ENCODE assay signal across 25 mouse cellular contexts in genomic region chr13:46801196-46801595, GRCm38 (mm10).
A peak's percentile ranks its signal among the peaks of the same experiment; 100 is the strongest.
DNase-seq lines count a peak whose midpoint lies in the region; ATAC-seq lines count a peak whose summit lies in the region.
"Had no signal": no experiment of that assay in that cellular context is flagged by ENCODE, and none has a peak within 500 bp of the region (broad histone marks: within the 10 kb centered on the region; RNA-seq: fewer than 3 reads in every experiment).

No protein-coding gene starts in this region.

- H3K4me1 ChIP-seq in forebrain, embryonic 11.5 days (replicated peaks; ENCODE audit: control insufficient read depth, insufficient read depth, low read length) = no peaks in the 10 kb centered on the region
- H3K4me1 ChIP-seq in forebrain, embryonic 15.5 days = no peaks in the 10 kb centered on the region
- H3K4me1 ChIP-seq: forebrain, embryonic 10.5 days; hindbrain, embryonic 12.5 days; hindbrain, embryonic 15.5 days had no signal

- DNase-seq in forebrain, embryonic 11.5 days (ENCODE audit: low spot score) = peak; percentile 42
- DNase-seq in brain, adult 2 months (ENCODE audit: low read depth, low spot score) = peak; percentile 26
- DNase-seq in gastrocnemius, postnatal 10 days = peak; percentile 17
- DNase-seq in gastrocnemius, postnatal 36 days = peak; percentile 18 to 28
- no peak for DNase-seq in adrenal gland, postnatal 4 days (ENCODE audit: low spot score in 2 of 2)
- DNase-seq in urinary bladder, postnatal 25 days (ENCODE audit: low spot score) = no peak
- DNase-seq in thymus, postnatal 14 days = no peak
- DNase-seq: adrenal gland, postnatal 10 days; adrenal gland, postnatal 36 days; cerebellum, adult 11-12 months; cerebellum, adult 8-10 months; cerebellum, postnatal 10 days; heart, adult 11 months; heart, postnatal 10 days; heart, postnatal 4 days; kidney, adult 2 months had no signal

- intact Hi-C loops in gastrocnemius, postnatal 36 days (cut with DNase I) = loop anchor here (5.0 kb wide), 1 partner anchor 489 kb away; no protein-coding TSS in a partner anchor

- H3K36me3 ChIP-seq in forebrain, embryonic 11.5 days (ENCODE audit: control insufficient read depth, insufficient read depth, low read length) = no peaks in the 10 kb centered on the region; the same call in 1 of the 2 replicates
- H3K36me3 ChIP-seq in forebrain, embryonic 15.5 days = peaks cover 4% of the 10 kb centered on the region; the same call in 1 of the 2 replicates

- no peak overlapping the region for H3K27ac ChIP-seq in forebrain, embryonic 11.5 days (ENCODE audit: low read depth, low read length)
- no peak overlapping the region for H3K27ac ChIP-seq in forebrain, embryonic 15.5 days (replicated peaks)
- H3K27ac ChIP-seq: forebrain, embryonic 10.5 days; hindbrain, embryonic 12.5 days; hindbrain, embryonic 15.5 days had no signal

- H3K9ac ChIP-seq in forebrain, embryonic 11.5 days (ENCODE audit: low read length) = no peak overlapping the region
- no peak overlapping the region for H3K9ac ChIP-seq in forebrain, embryonic 15.5 days (replicated peaks)
- H3K9ac ChIP-seq: heart, embryonic 15.5 days; hindbrain, embryonic 12.5 days; hindbrain, embryonic 15.5 days had no signal

- 93% methylated on average over 13 of the region's 13 CpGs for WGBS in forebrain, embryonic 11.5 days
- WGBS in forebrain, embryonic 15.5 days = 92% methylated on average over 13 of the region's 13 CpGs

- ATAC-seq in forebrain, embryonic 11.5 days (replicated peaks; ENCODE audit: low FRiP score) = no peak
- ATAC-seq in forebrain, embryonic 15.5 days (replicated peaks) = no peak
- ATAC-seq: activated CD4-positive, CD25-positive, alpha-beta regulatory T cell, adult 4 months; forebrain, embryonic 14.5 days; intestine, postnatal 0 days had no signal

- H3K9me3 ChIP-seq in forebrain, embryonic 11.5 days (ENCODE audit: control insufficient read depth, low read length) = no peaks in the 10 kb centered on the region
- no peaks in the 10 kb centered on the region for H3K9me3 ChIP-seq in forebrain, embryonic 15.5 days
- H3K9me3 ChIP-seq: forebrain, embryonic 10.5 days; heart, embryonic 15.5 days; hindbrain, embryonic 12.5 days; hindbrain, embryonic 15.5 days had no signal

- H3K4me2 ChIP-seq in forebrain, embryonic 11.5 days (ENCODE audit: low read depth, low read length, severe bottlenecking) = no peak overlapping the region
- H3K4me2 ChIP-seq in forebrain, embryonic 15.5 days (replicated peaks) = no peak overlapping the region
- H3K4me2 ChIP-seq: heart, embryonic 11.5 days; heart, embryonic 15.5 days; hindbrain, embryonic 12.5 days; hindbrain, embryonic 15.5 days had no signal

- no peaks in the 10 kb centered on the region for H3K27me3 ChIP-seq in forebrain, embryonic 11.5 days (ENCODE audit: control insufficient read depth, insufficient read depth, low read length)
- no peaks in the 10 kb centered on the region for H3K27me3 ChIP-seq in forebrain, embryonic 15.5 days
- H3K27me3 ChIP-seq: heart, embryonic 15.5 days; hindbrain, embryonic 12.5 days; hindbrain, embryonic 15.5 days had no signal

- H3K4me3 ChIP-seq in forebrain, embryonic 11.5 days (ENCODE audit: low read depth, low read length) = no peak overlapping the region
- H3K4me3 ChIP-seq in forebrain, embryonic 15.5 days = no peak overlapping the region
- H3K4me3 ChIP-seq: forebrain, embryonic 10.5 days; heart, embryonic 15.5 days; hindbrain, embryonic 12.5 days; hindbrain, embryonic 15.5 days had no signal

Comparison
In these comparisons a context has a peak if more than half of its experiments do, and no peak if none do; other contexts are left out.
1. DNase-seq: peak in forebrain, embryonic 11.5 days (single experiment), brain, adult 2 months (single experiment), gastrocnemius, postnatal 10 days (single experiment) and gastrocnemius, postnatal 36 days (2 of 2); none in adrenal gland, postnatal 4 days (0 of 2), urinary bladder, postnatal 25 days (single experiment) and thymus, postnatal 14 days (single experiment).